Mouse (Mus musculus): ENCODE measurements around the gene Mllt10. TPM values are rescaled to one million over a fixed set of nuclear protein-coding genes. Genes with fewer than 3 reads are reported as not detected.

The Mllt10 gene
- polyA plus RNA-seq (2015; fragmentation: Nextera tagmentation; extraction: Ambion mirVana) = 55.5 TPM in 2 replicates

GRCm38 (mm10) chr2:18055016-18055928, at the start of gene Mllt10:
Gene Mllt10, plus strand, starts transcription at chr2:18055237.
- 6% methylated on average over 20 of the region's 20 CpGs for WGBS
- no peak for ATAC-seq

DNA sequence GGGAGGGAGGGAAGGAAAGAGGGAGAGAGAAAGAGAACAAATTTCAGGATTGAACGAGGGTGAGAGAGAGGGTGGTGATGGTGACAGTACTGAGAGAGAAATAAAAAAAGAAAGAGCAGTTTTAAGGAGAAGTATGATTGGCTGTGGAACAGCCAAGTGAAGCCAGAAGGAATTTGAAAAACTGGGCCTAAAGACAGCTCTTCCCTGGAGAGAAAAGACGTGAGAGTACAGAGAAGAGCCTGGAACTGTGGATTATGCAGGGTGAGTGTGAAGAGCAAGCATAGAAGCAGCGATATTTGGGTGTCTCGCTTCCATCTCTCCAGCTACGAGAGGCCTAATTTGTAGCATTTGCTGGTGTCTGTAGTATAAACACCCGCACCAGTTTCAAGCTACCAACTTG, 43.8 kb upstream of the Mllt10 start:
- Histone ChIP-seq H3K4me3 (replicated peaks) (no peak overlapping the region), H3K4me1 (replicated peaks) (no peaks in the 10 kb centered on the region), H3K27me3 (replicated peaks) (no peaks in the 10 kb centered on the region), H3K27ac (no peak overlapping the region), H3K9ac (no peak overlapping the region), H3K4me2 (replicated peaks) (no peak overlapping the region), H3K9me3 (no peaks in the 10 kb centered on the region), H3K36me3 (no peaks in the 10 kb centered on the region)
- 86% methylated on average over 6 of the region's 6 CpGs for WGBS
- ATAC-seq = no peak

More at GRCm38 (mm10) chr2:18055016-18055928, at the start of gene Mllt10:
- Histone ChIP-seq H3K4me1 (replicated peaks) (0 out of 2 replicates have a peak, but pooled peaks cover 4% of the 10 kb centered on the region), H3K9me3 (no peaks in the 10 kb centered on the region), H3K9ac (peak within 1 kb of the TSS; percentile 73), H3K27ac (peak within 1 kb of the TSS; percentile 99), H3K4me2 (replicated peaks) (peak within 1 kb of the TSS; percentile 92), H3K27me3 (replicated peaks) (no peaks in the 10 kb centered on the region), H3K4me3 (replicated peaks) (peak within 1 kb of the TSS; percentile 60), H3K36me3 (no peaks in the 10 kb centered on the region)

GRCm38 (mm10) chr2:18012866-18013265, 42.2 kb upstream of the Mllt10 start:
- 87% methylated on average over 3 of the region's 3 CpGs for WGBS
- Histone ChIP-seq H3K9me3 (no peaks in the 10 kb centered on the region), H3K27ac (no peak overlapping the region), H3K27me3 (replicated peaks) (no peaks in the 10 kb centered on the region), H3K36me3 (no peaks in the 10 kb centered on the region), H3K9ac (no peak overlapping the region), H3K4me3 (replicated peaks) (no peak overlapping the region), H3K4me1 (replicated peaks) (no peaks in the 10 kb centered on the region), H3K4me2 (replicated peaks) (no peak overlapping the region)
- no peak for ATAC-seq

DNA sequence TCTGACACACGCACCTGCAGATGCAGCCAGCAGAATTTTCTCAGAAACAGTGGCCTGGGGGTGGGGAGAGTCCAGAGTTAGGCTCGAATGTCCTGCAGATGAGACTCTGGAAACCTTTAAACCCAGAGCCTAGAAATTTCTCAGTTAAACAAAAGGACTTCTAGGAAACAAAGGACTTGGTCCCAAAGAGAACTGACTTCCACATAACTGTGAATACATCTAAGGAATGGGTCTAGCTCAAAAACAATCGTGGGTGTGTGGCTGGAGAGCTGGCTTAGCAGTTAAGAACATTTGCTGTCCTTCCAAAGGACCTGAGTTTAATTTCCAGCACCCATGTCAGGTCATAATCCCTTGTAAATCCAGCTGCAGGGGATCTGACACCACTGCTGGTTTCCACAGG, 39.5 kb upstream of the Mllt10 start:
- no peak for ATAC-seq
- Histone ChIP-seq H3K27ac (no peak overlapping the region), H3K27me3 (replicated peaks) (no peaks in the 10 kb centered on the region), H3K4me2 (replicated peaks) (no peak overlapping the region), H3K4me3 (replicated peaks) (no peak overlapping the region), H3K4me1 (replicated peaks) (no peaks in the 10 kb centered on the region), H3K9ac (no peak overlapping the region), H3K9me3 (no peaks in the 10 kb centered on the region), H3K36me3 (no peaks in the 10 kb centered on the region)
- 64% methylated on average over 3 of the region's 3 CpGs for WGBS

GRCm38 (mm10) chr2:18016639-18017038, 38.4 kb upstream of the Mllt10 start:
- H3K36me3 ChIP-seq = no peaks in the 10 kb centered on the region
- no peak for ATAC-seq
- 90% methylated on average over 1 of the region's 1 CpGs for WGBS

GRCm38 (mm10) chr2:18017321-18017720, 37.7 kb upstream of the Mllt10 start:
- no peaks in the 10 kb centered on the region for H3K9me3 ChIP-seq
- H3K27me3 ChIP-seq (replicated peaks) = no peaks in the 10 kb centered on the region
- H3K9ac ChIP-seq = no peak overlapping the region
- no peak overlapping the region for H3K27ac ChIP-seq
- H3K4me1 ChIP-seq (replicated peaks) = no peaks in the 10 kb centered on the region
- H3K36me3 ChIP-seq = no peaks in the 10 kb centered on the region
- no peak overlapping the region for H3K4me2 ChIP-seq (replicated peaks)
- no peak overlapping the region for H3K4me3 ChIP-seq (replicated peaks)
- ATAC-seq = no peak
- WGBS = 91% methylated on average over 6 of the region's 6 CpGs

More at GRCm38 (mm10) chr2:18016639-18017038, 38.4 kb upstream of the Mllt10 start:
- H3K27ac ChIP-seq = no peak overlapping the region
- H3K9me3 ChIP-seq = no peaks in the 10 kb centered on the region
- H3K4me2 ChIP-seq (replicated peaks) = no peak overlapping the region
- H3K27me3 ChIP-seq (replicated peaks) = no peaks in the 10 kb centered on the region
- no peak overlapping the region for H3K9ac ChIP-seq
- H3K4me3 ChIP-seq (replicated peaks) = no peak overlapping the region
- H3K4me1 ChIP-seq (replicated peaks) = no peaks in the 10 kb centered on the region

DNA sequence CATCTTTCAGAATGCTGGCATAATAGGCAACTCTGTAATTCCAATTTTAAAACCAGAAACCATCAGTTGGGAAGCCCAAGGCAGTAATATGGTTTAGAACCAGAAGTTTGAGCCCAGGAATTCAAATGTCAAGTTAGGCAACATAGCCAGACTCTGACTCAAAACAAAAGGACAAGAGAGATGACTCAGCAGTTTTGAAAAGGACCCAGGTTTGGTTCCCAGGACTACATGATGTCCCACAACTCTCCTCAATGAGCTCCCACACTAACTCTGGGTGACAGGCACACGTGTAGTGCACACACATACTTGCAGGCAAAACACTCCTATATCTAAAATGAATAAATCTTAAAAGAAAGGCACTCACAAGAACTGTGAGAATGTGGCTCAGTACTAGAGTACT, 35.9 kb upstream of the Mllt10 start:
- H3K9ac ChIP-seq = no peak overlapping the region
- H3K9me3 ChIP-seq = no peaks in the 10 kb centered on the region
- ATAC-seq = no peak
- H3K4me1 ChIP-seq (replicated peaks) = no peaks in the 10 kb centered on the region
- no peak overlapping the region for H3K4me2 ChIP-seq (replicated peaks)
- 79% methylated on average over 1 of the region's 1 CpGs for WGBS
- no peak overlapping the region for H3K4me3 ChIP-seq (replicated peaks)
- H3K36me3 ChIP-seq = no peaks in the 10 kb centered on the region
- no peaks in the 10 kb centered on the region for H3K27me3 ChIP-seq (replicated peaks)
- H3K27ac ChIP-seq = no peak overlapping the region

DNA sequence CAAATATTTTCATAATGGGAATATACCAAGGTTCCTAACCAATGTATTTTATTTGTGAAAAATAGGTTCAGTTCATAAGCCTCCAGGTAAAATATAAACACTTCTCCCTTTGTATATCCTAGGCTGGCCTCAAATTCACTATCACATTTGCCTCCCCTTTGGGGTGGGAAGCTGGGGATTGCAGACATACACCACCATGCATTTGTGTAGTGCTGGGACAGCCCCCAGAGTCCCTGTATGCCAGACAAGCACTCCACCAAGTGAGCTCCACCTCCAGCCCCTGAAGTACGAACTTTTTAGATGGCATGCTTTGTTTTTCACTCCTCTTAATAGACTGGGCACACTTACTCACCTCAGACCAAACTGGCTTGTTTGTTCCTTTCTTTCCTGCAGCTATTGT, 32.2 kb upstream of the Mllt10 start:
- no peak for ATAC-seq
- no peak overlapping the region for H3K27ac ChIP-seq
- no peak overlapping the region for H3K4me3 ChIP-seq (replicated peaks)
- WGBS = 51% methylated on average over 1 of the region's 1 CpGs
- H3K9me3 ChIP-seq = no peaks in the 10 kb centered on the region
- no peak overlapping the region for H3K9ac ChIP-seq
- no peaks in the 10 kb centered on the region for H3K27me3 ChIP-seq (replicated peaks)
- H3K4me1 ChIP-seq (replicated peaks) = peaks cover 2% of the 10 kb centered on the region; the same call in 1 of the 2 replicates
- H3K4me2 ChIP-seq (replicated peaks) = no peak overlapping the region
- H3K36me3 ChIP-seq = no peaks in the 10 kb centered on the region

- no peak for ATAC-seq
- H3K27me3 ChIP-seq (replicated peaks) = no peaks in the 10 kb centered on the region
- WGBS = 66% methylated on average over 5 of the region's 5 CpGs
These were observed 29.9 kb upstream of the Mllt10 start for GRCm38 (mm10) chr2:18025116-18025515.

GRCm38 (mm10) chr2:18025781-18026115, 29.3 kb upstream of the Mllt10 start:
- peak overlapping the region; percentile 32; the same call in 1 of the 2 replicates for H3K27ac ChIP-seq
- H3K4me3 ChIP-seq (replicated peaks) = peak overlapping the region; percentile 63
- peak overlapping the region; percentile 94 for H3K4me2 ChIP-seq (replicated peaks)
- no peak for ATAC-seq
- H3K36me3 ChIP-seq = no peaks in the 10 kb centered on the region
- peaks cover 2% of the 10 kb centered on the region; the same call in 1 of the 2 replicates for H3K4me1 ChIP-seq (replicated peaks)
- 8% methylated on average over 14 of the region's 14 CpGs for WGBS
- no peaks in the 10 kb centered on the region for H3K9me3 ChIP-seq
- peak overlapping the region; percentile 57; the same call in 1 of the 2 replicates for H3K9ac ChIP-seq
- no peaks in the 10 kb centered on the region for H3K27me3 ChIP-seq (replicated peaks)

More at GRCm38 (mm10) chr2:18025116-18025515, 29.9 kb upstream of the Mllt10 start:
- H3K4me2 ChIP-seq (replicated peaks) = peak overlapping the region; percentile 94; the same call in 1 of the 2 replicates
- no peak overlapping the region for H3K27ac ChIP-seq
- no peaks in the 10 kb centered on the region for H3K36me3 ChIP-seq
- H3K4me3 ChIP-seq (replicated peaks) = peak overlapping the region; percentile 63; the same call in 1 of the 2 replicates
- no peak overlapping the region for H3K9ac ChIP-seq
- H3K9me3 ChIP-seq = no peaks in the 10 kb centered on the region
- peaks cover 2% of the 10 kb centered on the region; the same call in 1 of the 2 replicates for H3K4me1 ChIP-seq (replicated peaks)

- H3K4me2 ChIP-seq (replicated peaks) = peak overlapping the region; percentile 94
- H3K27ac ChIP-seq = peak overlapping the region; percentile 57; the same call in 1 of the 2 replicates
- 1% methylated on average over 44 of the region's 44 CpGs for WGBS
- H3K9me3 ChIP-seq = no peaks in the 10 kb centered on the region
- peak overlapping the region; percentile 57 for H3K9ac ChIP-seq
- H3K36me3 ChIP-seq = no peaks in the 10 kb centered on the region
- H3K4me1 ChIP-seq (replicated peaks) = peaks cover 5% of the 10 kb centered on the region
- peak overlapping the region; percentile 63 for H3K4me3 ChIP-seq (replicated peaks)
- peak; percentile 26 for ATAC-seq
- H3K27me3 ChIP-seq (replicated peaks) = no peaks in the 10 kb centered on the region
These were observed 28.7 kb upstream of the Mllt10 start for GRCm38 (mm10) chr2:18026116-18026947.
